Mouse (Mus musculus) lung, adult 2 months (tissue): ENCODE data around the gene Tpm1.

Source experiments
- CTCF ChIP-seq: fragments of 200-500 bp; IDR thresholded peaks from 2 replicates; pipeline ENCODE4 v1.5.1; 2011; ENCODE audit warnings: mild to moderate bottlenecking, low read length, control low read depth; ENCODE audit not compliant: insufficient read depth
- POLR2A ChIP-seq: fragments of 200-500 bp; IDR thresholded peaks from 2 replicates; pipeline ENCODE4 v1.6.1; 2011; ENCODE audit warnings: low read depth, mild to moderate bottlenecking, control low read depth, low read length, borderline replicate concordance; ENCODE audit errors: extremely low read depth

DNA sequence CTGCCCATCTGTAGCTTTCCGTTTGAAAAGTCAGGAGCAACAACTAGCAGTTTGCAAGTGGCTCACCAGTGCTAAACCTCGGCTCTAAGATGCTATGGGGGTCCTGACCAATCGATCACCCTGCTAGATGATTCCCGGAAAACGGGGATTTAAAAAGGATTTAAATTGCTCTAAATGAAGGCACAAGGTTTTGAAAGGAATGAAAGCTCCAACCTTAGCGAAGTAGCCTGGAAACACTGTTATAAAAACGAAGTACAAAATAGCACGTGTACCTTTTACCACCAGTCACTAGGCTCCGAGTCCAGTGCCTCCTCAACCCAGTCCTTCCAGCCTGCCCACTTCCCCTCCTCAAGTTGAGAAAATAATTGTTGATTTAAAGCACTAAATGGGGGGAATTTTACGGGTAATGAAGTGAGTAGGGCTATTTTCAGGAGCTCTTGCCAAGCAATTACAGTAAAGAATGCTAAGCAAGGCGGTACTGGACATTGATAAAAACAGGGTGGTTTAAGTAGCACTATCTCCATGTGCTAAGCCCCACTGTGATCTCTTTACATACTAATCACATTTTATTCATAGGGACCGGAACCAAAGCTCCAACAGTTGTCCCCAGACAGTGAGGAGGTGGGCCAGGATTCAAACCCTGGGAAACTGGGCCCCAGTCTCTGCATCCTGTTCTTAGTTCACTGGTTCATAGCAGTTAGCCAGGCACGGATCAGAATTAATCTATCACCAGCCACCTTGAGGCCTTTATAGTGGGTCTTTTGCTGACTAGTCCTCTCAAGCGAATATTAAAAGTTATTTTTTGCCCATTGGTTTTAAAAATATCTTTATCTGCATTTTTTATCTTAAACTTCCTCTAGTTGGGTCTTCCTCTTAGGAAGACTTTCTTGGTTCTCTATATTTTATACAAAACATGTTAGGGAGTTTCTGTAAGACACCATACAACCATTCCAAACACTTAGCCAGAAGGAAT lies 7.1 kb downstream of the Tpm1 start:
- TF ChIP-seq POLR2A (no peak), CTCF (no peak)
